Mouse (Mus musculus): ENCODE results near the gene Gm4177.
"Not testable (repeated sequence)": the region's sequence is repeated elsewhere in the genome, so short reads cannot be mapped to it uniquely, and the experiment has no call there.

Gene Gm4177

DNA sequence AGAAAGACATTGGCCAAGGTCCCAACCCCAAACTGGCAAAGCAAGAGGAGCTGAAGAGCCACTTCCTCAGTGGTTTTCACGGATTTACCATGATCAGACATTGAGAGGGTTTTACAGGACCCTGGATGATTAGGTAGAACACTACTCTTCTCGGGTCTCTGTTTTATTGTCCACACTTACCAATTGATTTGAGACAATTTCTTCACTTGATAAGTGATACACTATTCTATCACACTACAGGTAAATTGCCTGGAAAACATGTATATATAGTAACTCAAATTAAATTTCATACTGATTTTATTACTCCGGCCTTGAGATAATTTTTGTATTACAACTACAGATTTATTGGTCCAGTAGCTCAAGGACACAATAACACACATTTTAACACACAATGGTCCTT lies at the start of gene Gm4177:
Gene Gm4177, minus strand, starts transcription at position 101 of the 400 bp plus-strand sequence.
- not testable (repeated sequence) for DNase-seq (ENCODE audit: low read depth)

DNA sequence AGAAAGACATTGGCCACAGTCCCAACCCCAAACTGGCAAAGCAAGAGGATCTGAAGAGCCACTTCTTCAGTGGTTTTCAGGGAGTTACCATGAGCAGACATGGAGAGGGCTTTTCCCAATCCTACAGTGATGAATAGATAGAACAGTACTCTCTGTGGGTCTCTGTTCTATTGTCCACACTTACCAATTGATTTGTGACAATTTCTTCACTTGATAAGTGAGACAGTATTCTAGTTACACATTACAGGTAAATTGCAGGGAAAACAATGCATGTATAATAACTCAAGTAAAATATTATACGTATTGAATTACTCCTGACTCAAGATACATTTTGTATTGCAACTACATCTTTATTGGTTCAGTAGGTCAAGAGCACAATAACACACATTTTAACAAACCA lies 47.6 kb upstream of the Gm4177 start, which contains the start of gene Gm5725:
Gene Gm5725, minus strand, starts transcription at position 101 of the 400 bp plus-strand sequence.
- not testable (repeated sequence) for DNase-seq (ENCODE audit: low read depth)

DNA sequence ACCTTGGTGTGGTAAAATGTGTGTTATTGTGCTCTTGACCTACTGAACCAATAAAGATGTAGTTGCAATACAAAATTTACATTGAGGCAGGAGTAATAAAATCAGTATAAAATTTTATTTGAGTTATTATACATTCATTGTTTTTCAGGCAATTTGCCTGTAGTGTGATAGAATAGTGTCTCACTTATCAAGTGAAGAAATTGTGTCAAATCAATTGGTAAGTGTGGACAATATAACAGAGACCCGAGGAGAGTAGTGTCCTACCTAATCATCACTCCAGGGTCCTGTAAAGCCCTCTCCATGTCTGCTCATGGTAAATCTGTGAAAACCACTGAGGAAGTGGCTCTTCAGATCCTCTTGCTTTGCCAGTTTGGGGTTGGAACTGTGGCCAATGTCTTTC lies 35.5 kb upstream of the Gm4177 start, which contains the start of gene Vmn1r135:
Gene Vmn1r135, plus strand, starts transcription at position 301 of the 400 bp plus-strand sequence.
- not testable (repeated sequence) for DNase-seq (ENCODE audit: low read depth)

DNA sequence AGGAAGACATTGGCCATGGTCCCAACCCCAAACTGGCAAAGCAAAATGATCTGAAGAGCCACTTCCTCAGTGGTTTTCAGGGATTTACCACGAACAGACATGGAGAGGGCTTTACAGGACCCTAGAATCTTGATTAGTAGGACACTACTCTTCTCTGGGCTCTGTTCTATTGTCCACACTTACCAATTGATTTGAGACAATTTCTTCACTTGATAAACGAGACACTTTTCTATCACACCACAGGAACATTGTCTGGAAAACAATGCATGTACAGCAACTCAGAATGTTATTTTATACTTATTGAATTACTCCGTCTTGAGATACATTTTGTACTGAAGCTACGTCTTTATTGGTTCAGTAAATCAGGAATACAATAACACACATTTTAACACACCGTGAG lies 35.2 kb downstream of the Gm4177 start, which contains the start of gene Gm4175:
Gene Gm4175, minus strand, starts transcription at position 101 of the 400 bp plus-strand sequence.
- DNase-seq (ENCODE audit: low read depth): not testable (repeated sequence)
